In genomic region chr19:34526321-34526923, GRCm38 (mm10) we compare ENCODE assay signal across 8 mouse cellular contexts. TPM values are rescaled to one million over a fixed set of nuclear protein-coding genes. Genes with fewer than 3 reads are reported as not detected.
DNase-seq lines count a peak whose midpoint lies in the region; ATAC-seq and TF ChIP-seq lines count a peak whose summit lies in the region.

No protein-coding gene starts in this region.

- H3K9ac ChIP-seq in heart, postnatal 0 days (replicated peaks; ENCODE audit: low read depth, low read length): peak overlapping the region; percentile 70
- H3K9ac ChIP-seq in limb, embryonic 15.5 days: peak overlapping the region; percentile 70
- H3K9ac ChIP-seq in neural tube, embryonic 14.5 days (replicated peaks; ENCODE audit: low read depth, low read length): peak overlapping the region; percentile 63

- H3K27me3 ChIP-seq in heart, postnatal 0 days (ENCODE audit: control insufficient read depth, insufficient read depth, low read length): no peaks in the 10 kb centered on the region
- no peaks in the 10 kb centered on the region for H3K27me3 ChIP-seq in limb, embryonic 15.5 days
- no peaks in the 10 kb centered on the region for H3K27me3 ChIP-seq in neural tube, embryonic 14.5 days (ENCODE audit: control insufficient read depth, insufficient read depth, low read length)

- peak overlapping the region; percentile 78 for H3K27ac ChIP-seq in heart, postnatal 0 days (ENCODE audit: low read depth)
- H3K27ac ChIP-seq in limb, embryonic 15.5 days: peak overlapping the region; percentile 79
- H3K27ac ChIP-seq in neural tube, embryonic 14.5 days (ENCODE audit: low read depth, low read length): peak overlapping the region; percentile 12; the same call in 1 of the 2 replicates

- no peak for TF ChIP-seq CTCF in heart, postnatal 0 days (IDR thresholded peaks at IDR 0.05; ENCODE audit: low read depth)

- WGBS in heart, postnatal 0 days: 11% methylated on average over 11 of the region's 11 CpGs
- 28% methylated on average over 11 of the region's 11 CpGs for WGBS in limb, embryonic 15.5 days
- WGBS in neural tube, embryonic 14.5 days: 39% methylated on average over 11 of the region's 11 CpGs

- peak overlapping the region; percentile 91 for H3K4me2 ChIP-seq in heart, postnatal 0 days (ENCODE audit: low read depth, low read length)
- H3K4me2 ChIP-seq in limb, embryonic 15.5 days: peak overlapping the region; percentile 83
- H3K4me2 ChIP-seq in neural tube, embryonic 14.5 days (ENCODE audit: low read depth, low read length): peak overlapping the region; percentile 86

- peak overlapping the region; percentile 75 for H3K4me3 ChIP-seq in heart, postnatal 0 days (ENCODE audit: low read depth, low read length)
- H3K4me3 ChIP-seq in limb, embryonic 15.5 days: peak overlapping the region; percentile 77
- peak overlapping the region; percentile 50 for H3K4me3 ChIP-seq in neural tube, embryonic 14.5 days (ENCODE audit: low read depth, low read length)

- DNase-seq in layer of hippocampus, adult 9-10 months (ENCODE audit: low spot score): peak; percentile 25
- no peak for DNase-seq in layer of hippocampus, postnatal 36 days
- DNase-seq in c-Kit-positive CD71-positive TER-119-positive erythroid progenitor cells, embryonic 14.5 days (ENCODE audit: low spot score): peak; percentile 36
- DNase-seq in heart, postnatal 0 days (ENCODE audit: low spot score): peak; percentile 30
- DNase-seq in Muller cell, postnatal 12 days (ENCODE audit: inconsistent ontology term): no peak
- no peak for DNase-seq in adrenal gland, postnatal 4 days (ENCODE audit: low spot score in 2 of 2)

- ATAC-seq in heart, postnatal 0 days (ENCODE audit: insufficient read depth, low read depth): 0 out of 2 replicates have a peak, but pooled peaks have one; percentile 2
- ATAC-seq in limb, embryonic 15.5 days (ENCODE audit: insufficient number of reproducible peaks, low FRiP score, low TSS enrichment, low read depth): no peak
- ATAC-seq in neural tube, embryonic 14.5 days (ENCODE audit: low read depth): peak; percentile 26; the same call in 1 of the 2 replicates

- H3K9me3 ChIP-seq in heart, postnatal 0 days (replicated peaks; ENCODE audit: control insufficient read depth, low read length): no peaks in the 10 kb centered on the region
- H3K9me3 ChIP-seq in limb, embryonic 15.5 days: no peaks in the 10 kb centered on the region
- H3K9me3 ChIP-seq in neural tube, embryonic 14.5 days (ENCODE audit: control insufficient read depth, low read length): no peaks in the 10 kb centered on the region

- TF ChIP-seq EP300 in heart, postnatal 0 days (IDR thresholded peaks at IDR 0.05; ENCODE audit: low read depth): no peak

- peaks cover 7% of the 10 kb centered on the region; the same call in 1 of the 2 replicates for H3K36me3 ChIP-seq in heart, postnatal 0 days (replicated peaks; ENCODE audit: control insufficient read depth, insufficient read depth, low read length)
- no peaks in the 10 kb centered on the region for H3K36me3 ChIP-seq in limb, embryonic 15.5 days
- H3K36me3 ChIP-seq in neural tube, embryonic 14.5 days (ENCODE audit: control insufficient read depth, insufficient read depth, low read length): no peaks in the 10 kb centered on the region

- H3K4me1 ChIP-seq in heart, postnatal 0 days (ENCODE audit: control insufficient read depth, insufficient read depth): peaks cover 6% of the 10 kb centered on the region; the same call in 1 of the 2 replicates
- peaks cover 16% of the 10 kb centered on the region for H3K4me1 ChIP-seq in limb, embryonic 15.5 days
- no peaks in the 10 kb centered on the region for H3K4me1 ChIP-seq in neural tube, embryonic 14.5 days (ENCODE audit: control insufficient read depth, insufficient read depth, low read length)

RNA-seq across cellular contexts. Expression of gene Lipa, which starts 0.9 kb away (rescaled TPM):
- total RNA-seq in layer of hippocampus, postnatal 36 days (2021): 10 to 100 TPM; 20.2 to 20.5 TPM
- 30.2 and 40.1 TPM in 2 replicates for total RNA-seq in heart, postnatal 0 days (2014; rRNA removed; ENCODE audit: low replicate concordance)
- polyA plus RNA-seq in heart, postnatal 0 days (2015; fragmentation: Nextera tagmentation; extraction: Ambion mirVana): 16.8 and 20.7 TPM in 2 replicates
- polyA plus RNA-seq in limb, embryonic 15.5 days (2015; fragmentation: Nextera tagmentation; extraction: Ambion mirVana): 46.1 and 50.2 TPM in 2 replicates
- 17.0 and 28.4 TPM in 2 replicates for polyA plus RNA-seq in neural tube, embryonic 14.5 days (2014; fragmentation: Nextera tagmentation; extraction: Ambion mirVana)
- 100 to 1,000 TPM; 118 to 120 TPM for total RNA-seq in adrenal gland, postnatal 4 days (2021)

RNA-seq across cellular contexts. Expression of gene Ifit2, which starts 24.1 kb away (rescaled TPM):
- total RNA-seq in layer of hippocampus, postnatal 36 days (2021): 1 to 10 TPM; 3.9 to 5.4 TPM
- total RNA-seq in heart, postnatal 0 days (2014; rRNA removed; ENCODE audit: low replicate concordance): 7.4 and 9.1 TPM in 2 replicates
- 4.3 and 4.6 TPM in 2 replicates for polyA plus RNA-seq in heart, postnatal 0 days (2015; fragmentation: Nextera tagmentation; extraction: Ambion mirVana)
- polyA plus RNA-seq in limb, embryonic 15.5 days (2015; fragmentation: Nextera tagmentation; extraction: Ambion mirVana): 12.7 and 13.6 TPM in 2 replicates
- polyA plus RNA-seq in neural tube, embryonic 14.5 days (2014; fragmentation: Nextera tagmentation; extraction: Ambion mirVana): 5.8 and 6.8 TPM in 2 replicates
- 1 to 10 TPM; 4.2 to 5.5 TPM for total RNA-seq in adrenal gland, postnatal 4 days (2021)

RNA-seq across cellular contexts. Expression of gene Ch25h, which starts 51.5 kb away (rescaled TPM):
- total RNA-seq in layer of hippocampus, postnatal 36 days (2021): 1 to 10 TPM in 1 of 2 experiments, under 1 TPM in 1; 0.50 to 1.2 TPM
- 1.5 and 2.7 TPM in 2 replicates for total RNA-seq in heart, postnatal 0 days (2014; rRNA removed; ENCODE audit: low replicate concordance)
- polyA plus RNA-seq in heart, postnatal 0 days (2015; fragmentation: Nextera tagmentation; extraction: Ambion mirVana): 0.92 and 1.3 TPM in 2 replicates
- 19.4 and 22.5 TPM in 2 replicates for polyA plus RNA-seq in limb, embryonic 15.5 days (2015; fragmentation: Nextera tagmentation; extraction: Ambion mirVana)
- polyA plus RNA-seq in neural tube, embryonic 14.5 days (2014; fragmentation: Nextera tagmentation; extraction: Ambion mirVana): 0.45 and 0.56 TPM in 2 replicates
- not detected for total RNA-seq in adrenal gland, postnatal 4 days (2021)

RNA-seq across cellular contexts. Expression of gene Ifit3, which starts 56.9 kb away (rescaled TPM):
- 1 to 10 TPM; 1.7 to 2.3 TPM for total RNA-seq in layer of hippocampus, postnatal 36 days (2021)
- total RNA-seq in heart, postnatal 0 days (2014; rRNA removed; ENCODE audit: low replicate concordance): 1.7 and 12.8 TPM in 2 replicates
- polyA plus RNA-seq in heart, postnatal 0 days (2015; fragmentation: Nextera tagmentation; extraction: Ambion mirVana): 2.3 and 3.0 TPM in 2 replicates
- 1.8 and 2.0 TPM in 2 replicates for polyA plus RNA-seq in limb, embryonic 15.5 days (2015; fragmentation: Nextera tagmentation; extraction: Ambion mirVana)
- polyA plus RNA-seq in neural tube, embryonic 14.5 days (2014; fragmentation: Nextera tagmentation; extraction: Ambion mirVana): 0.20 and 1.5 TPM in 2 replicates
- 1 to 10 TPM; 3.9 to 4.2 TPM for total RNA-seq in adrenal gland, postnatal 4 days (2021)

Comparison
In these comparisons a context has a peak if more than half of its experiments do, and no peak if none do; other contexts are left out.
1. DNase-seq: peak in layer of hippocampus, adult 9-10 months (single experiment), c-Kit-positive CD71-positive TER-119-positive erythroid progenitor cells, embryonic 14.5 days (single experiment) and heart, postnatal 0 days (single experiment); none in layer of hippocampus, postnatal 36 days (0 of 2), Muller cell, postnatal 12 days (single experiment) and adrenal gland, postnatal 4 days (0 of 2).
2. H3K27ac ChIP-seq: peak in every context shown above with its lines; median percentile 79 in limb, embryonic 15.5 days; 78 in heart, postnatal 0 days; 12 in neural tube, embryonic 14.5 days.
3. Peak in every context shown above with its lines, with median percentiles within 50 percentile points of each other: H3K4me2 ChIP-seq, H3K4me3 ChIP-seq and H3K9ac ChIP-seq.